Mouse (Mus musculus) neural tube, embryonic 11.5 days (tissue): ENCODE measurements around the gene Rad17. TPM values are rescaled to one million over a fixed set of nuclear protein-coding genes. Genes with fewer than 3 reads are reported as not detected.
A peak's percentile ranks its signal among the peaks of the same experiment; 100 is the strongest.

Experiments
- ATAC-seq: fragments of 200-750 bp; cut with Nextera tagmentation; 2 replicates; pipeline ENCODE4 v1.8.0; 2017; ENCODE audit warnings: moderate number of reproducible peaks, mild to moderate bottlenecking, moderate TSS enrichment, moderate library complexity; ENCODE audit not compliant: insufficient read depth, low FRiP score, low TSS enrichment
- DNase-seq: peaks from one replicate; pipeline ENCODE4 v3.0.0-alpha.2; 2015; ENCODE audit warnings: low spot score
- H3K27ac ChIP-seq: fragments of 300-500 bp; sonication (generic); 2 replicates; pipeline ENCODE4 v1.5.1; 2014; ENCODE audit warnings: low read depth, mild to moderate bottlenecking, low read length
- H3K27me3 ChIP-seq: fragments of 300-500 bp; sonication (generic); 2 replicates; pipeline ENCODE4 v1.6.1; 2014; ENCODE audit warnings: mild to moderate bottlenecking, low read length, mixed read lengths; ENCODE audit not compliant: control insufficient read depth, insufficient read depth
- H3K36me3 ChIP-seq: fragments of 300-500 bp; sonication (generic); 2 replicates; pipeline ENCODE4 v1.6.1; 2014; ENCODE audit warnings: mild to moderate bottlenecking, low read length, moderate library complexity, mixed read lengths; ENCODE audit not compliant: control insufficient read depth, insufficient read depth
- H3K4me1 ChIP-seq: fragments of 300-500 bp; sonication (generic); 2 replicates; pipeline ENCODE4 v1.6.1; 2014; ENCODE audit warnings: low read length, mixed read lengths; ENCODE audit not compliant: control insufficient read depth, insufficient read depth
- H3K4me2 ChIP-seq: fragments of 300-500 bp; sonication (generic); 2 replicates; pipeline ENCODE4 v1.6.1; 2014; ENCODE audit warnings: low read depth, mild to moderate bottlenecking, moderate library complexity
- H3K4me3 ChIP-seq: fragments of 300-500 bp; sonication (generic); 2 replicates; pipeline ENCODE4 v1.5.1; 2014; ENCODE audit warnings: low read depth, low read length
- H3K9ac ChIP-seq: fragments of 300-500 bp; sonication (generic); 2 replicates; pipeline ENCODE4 v1.6.1; 2014; ENCODE audit warnings: mild to moderate bottlenecking, low read length
- H3K9me3 ChIP-seq: fragments of 300-500 bp; sonication (generic); 2 replicates; pipeline ENCODE4 v1.6.1; 2016; ENCODE audit warnings: low read length; ENCODE audit not compliant: control insufficient read depth
- WGBS: fragments of 180-500 bp; shearing (Covaris S2); extraction: QIAGEN DNeasy Blood & Tissue Kit; methylation state at CpG from one replicate; pipeline ENCODE4 v1.1.7; 2014; 5-methylcytosine and 5-hydroxymethylcytosine counted together
- polyA plus RNA-seq: library from polyadenylated mRNA; unstranded; fragments of >200 nt; fragmentation: Nextera tagmentation; extraction: Ambion mirVana; gene quantifications from 2 replicates; pipeline ENCODE4 v1.2.1, GENCODE M21; 2014

Rad17 gene
- polyA plus RNA-seq: 25.3 and 28.2 TPM in 2 replicates

GRCm38 (mm10) chr13:100650550-100651438, at the start of gene Rad17, which contains the start of gene Ak6:
TSS of gene Rad17 (minus strand) at chr13:100651051.
TSS of gene Ak6 (plus strand) at chr13:100650979.
- H3K27ac ChIP-seq: peak within 1 kb of the TSS; percentile 91
- H3K4me3 ChIP-seq: peak within 1 kb of the TSS; percentile 91
- no peaks in the 10 kb centered on the region for H3K27me3 ChIP-seq
- H3K4me1 ChIP-seq: peaks cover 4% of the 10 kb centered on the region; the same call in 1 of the 2 replicates
- WGBS: under 1% methylated on average over 60 of the region's 73 CpGs
- no peaks in the 10 kb centered on the region for H3K9me3 ChIP-seq
- peak within 1 kb of the TSS; percentile 91 for H3K9ac ChIP-seq
- DNase-seq (peak; percentile 97), ATAC-seq (peak; percentile 99)
- H3K36me3 ChIP-seq: peaks cover 2% of the 10 kb centered on the region; the same call in 1 of the 2 replicates
- peak within 1 kb of the TSS; percentile 74 for H3K4me2 ChIP-seq

DNA sequence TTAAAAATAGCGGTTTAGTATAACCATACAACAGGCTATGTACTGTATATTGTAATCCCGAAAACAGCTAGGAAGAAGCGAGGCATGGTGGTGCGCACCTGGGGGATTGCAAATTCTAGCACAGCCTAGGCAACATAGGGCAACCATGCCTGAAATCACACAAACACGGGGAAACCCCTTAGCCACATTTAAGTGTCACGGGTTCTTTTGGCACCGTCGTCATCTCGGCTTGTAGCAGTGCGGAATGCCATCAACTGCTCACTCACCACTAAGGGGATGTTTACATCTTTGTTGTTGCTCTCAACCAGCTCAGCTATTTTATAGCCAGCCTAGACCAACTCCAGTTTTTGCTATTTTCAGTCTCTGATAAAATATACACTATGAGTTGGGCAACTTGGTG, 48.0 kb upstream of the Rad17 start:
- ATAC-seq: no peak
- H3K4me3 ChIP-seq: no peak overlapping the region
- H3K9me3 ChIP-seq: no peaks in the 10 kb centered on the region
- H3K27ac ChIP-seq: no peak overlapping the region
- no peaks in the 10 kb centered on the region for H3K27me3 ChIP-seq
- H3K4me1 ChIP-seq: no peaks in the 10 kb centered on the region
- H3K9ac ChIP-seq: no peak overlapping the region
- WGBS: 96% methylated on average over 10 of the region's 10 CpGs
- H3K4me2 ChIP-seq: no peak overlapping the region
- H3K36me3 ChIP-seq: peaks cover 13% of the 10 kb centered on the region
- DNase-seq: no peak

- ATAC-seq: no peak
- no peak overlapping the region for H3K27ac ChIP-seq
- no peak overlapping the region for H3K4me3 ChIP-seq
- H3K27me3 ChIP-seq: no peaks in the 10 kb centered on the region
- no peaks in the 10 kb centered on the region for H3K9me3 ChIP-seq
- WGBS: 95% methylated on average over 3 of the region's 3 CpGs
- no peak overlapping the region for H3K9ac ChIP-seq
- H3K4me2 ChIP-seq: no peak overlapping the region
- H3K4me1 ChIP-seq: no peaks in the 10 kb centered on the region
- peaks cover 8% of the 10 kb centered on the region for H3K36me3 ChIP-seq
- DNase-seq: no peak
Measured at GRCm38 (mm10) chr13:100697541-100697940, 46.7 kb upstream of the Rad17 start.

GRCm38 (mm10) chr13:100687513-100687912, 36.7 kb upstream of the Rad17 start:
- no peaks in the 10 kb centered on the region for H3K4me1 ChIP-seq
- no peak for ATAC-seq
- no peak overlapping the region for H3K27ac ChIP-seq
- no peak for DNase-seq
- no peaks in the 10 kb centered on the region for H3K36me3 ChIP-seq
- 73% methylated on average over 7 of the region's 7 CpGs for WGBS
- no peaks in the 10 kb centered on the region for H3K27me3 ChIP-seq
- no peak overlapping the region for H3K4me3 ChIP-seq
- no peak overlapping the region for H3K9ac ChIP-seq
- no peaks in the 10 kb centered on the region for H3K9me3 ChIP-seq
- H3K4me2 ChIP-seq: no peak overlapping the region

DNA sequence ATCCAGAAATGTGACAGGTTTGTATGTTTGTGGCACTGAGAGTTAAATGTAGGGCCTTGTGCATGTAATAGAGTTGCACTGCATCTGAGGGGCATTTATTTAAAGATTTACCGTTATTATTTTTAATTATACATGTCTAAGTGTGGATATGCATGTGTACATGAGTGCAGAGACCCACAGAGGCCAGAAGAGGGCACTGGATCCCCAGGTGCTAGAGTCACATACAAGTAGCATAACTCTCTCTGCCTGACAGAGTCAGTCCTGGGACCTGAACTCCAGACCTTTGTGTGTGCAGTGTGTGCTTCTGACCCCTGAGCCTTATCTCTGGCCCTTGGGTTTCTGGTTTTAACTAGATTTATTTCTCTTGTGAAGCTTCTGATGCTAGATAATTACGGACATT, 33.5 kb upstream of the Rad17 start:
- Histone ChIP-seq H3K4me3 (no peak overlapping the region), H3K9me3 (no peaks in the 10 kb centered on the region), H3K36me3 (no peaks in the 10 kb centered on the region), H3K4me2 (no peak overlapping the region), H3K27ac (no peak overlapping the region), H3K4me1 (no peaks in the 10 kb centered on the region), H3K9ac (no peak overlapping the region), H3K27me3 (no peaks in the 10 kb centered on the region)
- no peak for ATAC-seq
- 70% methylated on average over 2 of the region's 2 CpGs for WGBS
- DNase-seq: no peak

GRCm38 (mm10) chr13:100682837-100683236, 32.0 kb upstream of the Rad17 start:
- no peak for ATAC-seq
- Histone ChIP-seq H3K4me3 (no peak overlapping the region), H3K4me2 (no peak overlapping the region)

GRCm38 (mm10) chr13:100681615-100682014, 30.8 kb upstream of the Rad17 start:
- no peak overlapping the region for H3K4me3 ChIP-seq
- 88% methylated on average over 8 of the region's 8 CpGs for WGBS
- no peaks in the 10 kb centered on the region for H3K36me3 ChIP-seq
- no peaks in the 10 kb centered on the region for H3K27me3 ChIP-seq
- ATAC-seq: no peak
- DNase-seq: no peak
- H3K27ac ChIP-seq: no peak overlapping the region
- no peak overlapping the region for H3K9ac ChIP-seq
- no peaks in the 10 kb centered on the region for H3K4me1 ChIP-seq
- H3K4me2 ChIP-seq: no peak overlapping the region
- no peaks in the 10 kb centered on the region for H3K9me3 ChIP-seq

More at GRCm38 (mm10) chr13:100682837-100683236, 32.0 kb upstream of the Rad17 start:
- no peak overlapping the region for H3K27ac ChIP-seq
- WGBS: 80% methylated on average over 2 of the region's 2 CpGs
- no peaks in the 10 kb centered on the region for H3K27me3 ChIP-seq
- H3K36me3 ChIP-seq: no peaks in the 10 kb centered on the region
- no peaks in the 10 kb centered on the region for H3K4me1 ChIP-seq
- H3K9ac ChIP-seq: no peak overlapping the region
- no peaks in the 10 kb centered on the region for H3K9me3 ChIP-seq
- DNase-seq: no peak

GRCm38 (mm10) chr13:100675936-100676635, 25.2 kb upstream of the Rad17 start:
- no peak for DNase-seq
- Histone ChIP-seq H3K27me3 (no peaks in the 10 kb centered on the region), H3K9ac (no peak overlapping the region), H3K27ac (no peak overlapping the region), H3K4me1 (no peaks in the 10 kb centered on the region), H3K4me2 (no peak overlapping the region), H3K4me3 (no peak overlapping the region), H3K36me3 (no peaks in the 10 kb centered on the region), H3K9me3 (no peaks in the 10 kb centered on the region)
- WGBS: 91% methylated on average over 15 of the region's 15 CpGs
- ATAC-seq: no peak
